Mouse (Mus musculus): ENCODE measurements at regions not wholly inside any gene's neighbourhood (a gene's known extent, or its start where the extent isn't known, plus 50 kb on each side); places are given as distances from the start of the nearest gene placed in this dataset.

DNA sequence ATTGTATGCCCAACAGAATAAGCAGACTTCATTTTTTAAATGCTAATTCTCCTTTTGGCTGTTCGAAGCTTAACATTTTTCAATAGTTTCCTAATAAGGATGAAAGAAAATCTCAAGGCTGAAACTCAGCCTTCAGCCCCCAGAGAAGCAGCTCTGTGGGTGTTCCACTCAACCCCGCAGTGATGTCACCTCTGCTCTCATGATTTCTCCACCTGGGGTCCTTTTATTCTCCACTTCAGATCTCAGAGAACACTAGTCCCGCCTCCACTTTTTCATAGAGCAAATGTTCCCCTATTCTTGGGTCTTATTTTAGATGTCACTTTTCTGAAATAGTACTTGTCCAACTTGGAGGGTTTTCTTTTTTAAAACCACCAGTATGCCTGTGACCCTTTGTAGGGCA is 567.3 kb downstream of the Cntn3 start:
- no peak for DNase-seq (ENCODE audit: low spot score)

DNA sequence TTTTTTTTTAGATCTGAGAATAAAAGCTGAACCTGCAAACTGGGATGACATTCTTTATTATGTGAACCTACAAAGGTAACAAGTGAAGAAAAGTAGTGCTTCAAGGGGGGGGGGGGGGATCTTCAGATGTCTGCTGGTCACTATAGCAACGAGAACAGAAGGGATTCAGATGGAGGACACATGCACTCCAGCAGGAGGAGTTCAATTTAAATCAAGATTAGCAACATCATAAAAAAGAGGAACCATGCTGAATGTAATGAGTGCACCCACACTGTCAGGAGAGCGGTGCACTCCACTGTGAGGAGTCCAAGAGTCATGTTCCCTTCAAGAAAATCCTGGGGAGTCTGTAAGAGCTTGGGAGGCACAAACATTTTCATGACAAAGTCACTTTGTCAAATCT is 574.7 kb downstream of the Cntn3 start:
- no peak for DNase-seq (ENCODE audit: low spot score)

DNA sequence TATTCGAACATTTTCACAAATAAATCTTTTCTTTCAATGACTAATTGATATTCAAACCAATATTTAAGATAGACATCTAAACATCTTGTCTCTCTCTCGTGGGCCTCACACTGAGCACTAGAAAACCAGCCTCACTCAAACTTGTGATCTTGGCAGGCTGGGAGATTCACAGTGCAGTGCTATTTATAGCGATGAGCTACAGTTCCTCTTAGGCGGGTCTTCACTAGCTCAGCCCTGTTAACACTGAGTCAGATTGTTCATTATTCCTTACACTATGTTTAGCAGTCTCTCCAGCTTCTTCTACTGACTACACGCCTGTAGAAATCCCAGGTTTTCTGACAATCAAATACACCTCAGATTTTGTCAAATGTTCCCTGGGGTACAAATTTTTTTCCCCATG is 575.3 kb downstream of the Cntn3 start:
- peak; percentile 25 for DNase-seq (ENCODE audit: low spot score)

GRCm38 (mm10) chr6:101992815-101993214 is 580.1 kb downstream of the Cntn3 start:
- no peak for DNase-seq (ENCODE audit: low spot score)

- no peak for DNase-seq (ENCODE audit: low spot score)
These were observed 591.2 kb downstream of the Cntn3 start for GRCm38 (mm10) chr6:101981656-101982055.

DNA sequence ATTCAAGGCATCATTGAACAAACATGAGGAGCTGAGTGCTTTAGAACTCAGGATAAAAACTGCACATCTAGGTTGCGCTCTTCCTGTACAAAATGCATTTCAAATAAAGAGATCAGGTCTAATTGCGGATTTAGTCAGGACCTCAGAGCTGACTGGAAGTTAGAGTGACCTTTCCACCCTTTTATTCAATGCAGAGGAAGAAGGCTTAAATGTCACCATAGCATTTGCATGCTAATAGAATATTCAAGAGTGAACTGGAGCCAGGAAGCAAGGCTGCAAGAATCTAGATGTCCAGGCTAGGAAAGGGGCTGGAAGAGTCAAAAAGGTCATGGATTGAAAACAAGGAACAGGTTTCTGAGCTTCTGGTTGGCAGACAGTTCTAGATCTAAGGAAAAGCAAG is 593.7 kb downstream of the Cntn3 start:
- no peak for DNase-seq (ENCODE audit: low spot score)

DNA sequence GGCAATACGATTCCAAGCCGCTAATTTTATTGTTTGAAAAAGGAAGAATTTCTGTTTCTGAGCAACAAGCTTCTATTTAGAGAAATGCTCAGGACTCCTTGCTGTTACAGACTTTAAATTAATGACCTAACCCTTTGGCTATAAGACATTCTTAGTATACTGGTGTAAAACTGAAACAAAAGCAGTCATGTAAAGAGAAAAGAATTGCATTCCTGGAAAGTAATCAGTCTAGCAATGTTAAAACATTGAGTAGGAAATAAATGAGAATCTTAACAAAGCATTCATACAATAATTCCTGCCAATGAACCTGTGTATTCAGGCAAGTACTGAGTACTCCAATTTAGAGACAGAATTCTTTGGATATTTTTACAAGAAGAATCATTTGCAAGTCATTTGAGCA is 587.2 kb upstream of the Pdzrn3 start:
- DNase-seq (ENCODE audit: low spot score): no peak

GRCm38 (mm10) chr6:101961476-101961875 is 583.8 kb upstream of the Pdzrn3 start:
- DNase-seq (ENCODE audit: low spot score): peak; percentile 4

DNA sequence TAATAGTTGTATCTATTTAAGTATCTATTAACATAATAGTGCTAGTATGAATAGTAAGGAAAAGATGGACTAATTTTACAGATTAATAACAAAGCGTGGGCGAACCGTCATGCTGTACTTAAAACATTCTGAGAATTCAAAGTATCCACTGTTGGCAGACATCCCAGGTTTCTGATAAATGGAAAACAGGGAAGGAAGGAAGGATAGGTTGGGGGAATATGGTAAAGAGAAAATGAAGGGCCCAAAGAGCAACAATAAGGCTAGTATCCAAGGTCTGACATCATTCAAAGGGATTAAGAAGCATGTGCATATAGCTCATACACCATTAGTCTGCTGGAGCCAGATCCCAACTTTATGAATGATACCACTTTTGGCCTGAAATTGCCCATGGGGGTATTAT is 572.0 kb upstream of the Pdzrn3 start:
- no peak for DNase-seq (ENCODE audit: low spot score)

- no peak for DNase-seq (ENCODE audit: low spot score)
These were observed 571.3 kb upstream of the Pdzrn3 start for GRCm38 (mm10) chr6:101948950-101949349.

DNA sequence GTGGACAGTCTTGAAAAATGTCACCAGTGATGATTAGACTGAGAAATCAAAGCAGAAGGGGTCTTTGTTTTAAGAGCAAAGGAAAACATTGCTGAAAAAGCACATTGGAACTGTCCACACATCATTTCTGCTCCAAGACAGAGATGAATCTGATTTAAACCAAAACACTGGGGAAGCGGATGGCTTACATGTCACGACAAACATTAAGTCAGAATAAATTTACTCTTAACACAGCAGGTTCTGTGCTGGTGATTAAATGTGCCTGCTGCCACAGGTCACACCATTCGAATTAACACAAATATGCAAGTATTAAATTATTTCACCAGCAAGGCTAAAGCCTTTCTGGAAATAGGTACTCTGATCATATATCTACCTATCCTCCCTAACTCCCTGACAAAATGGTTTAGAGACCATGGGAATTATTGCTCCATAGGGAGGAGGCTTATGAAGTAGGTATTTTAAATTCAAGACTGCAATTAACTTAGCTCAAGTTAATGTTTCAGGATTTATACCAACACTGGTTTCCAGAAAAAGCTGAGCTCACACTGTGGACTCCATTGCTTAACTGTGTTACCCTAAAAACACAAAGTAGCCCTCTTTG is 562.7 kb upstream of the Pdzrn3 start:
- no peak for DNase-seq (ENCODE audit: low spot score)

DNA sequence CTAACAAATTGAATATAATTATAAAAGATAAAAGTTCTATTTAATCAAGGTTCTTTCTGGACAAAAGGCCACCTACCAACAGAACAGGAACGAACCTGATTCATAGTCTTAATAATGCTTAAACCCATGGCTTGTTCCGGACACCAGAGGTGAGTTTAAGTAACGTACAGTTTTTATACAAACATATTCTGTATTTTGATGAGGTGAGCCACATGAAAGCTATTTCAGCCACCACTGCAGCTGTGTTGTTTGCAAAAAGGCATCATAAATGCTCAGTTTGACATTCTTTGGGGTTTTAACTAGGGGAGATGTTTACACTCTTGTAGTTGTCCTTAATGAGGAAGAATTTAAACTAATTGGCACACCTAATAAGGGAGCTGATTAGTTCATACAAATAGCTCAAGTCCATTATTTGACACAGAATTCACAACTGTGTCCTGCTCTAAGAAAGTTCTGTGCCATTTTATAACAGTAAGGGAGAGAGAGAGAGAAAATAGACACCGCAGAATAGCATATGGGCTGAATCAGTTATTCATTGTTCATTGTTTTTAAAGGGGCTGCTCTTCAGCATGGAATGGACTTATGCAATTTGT is 560.8 kb upstream of the Pdzrn3 start:
- no peak for DNase-seq (ENCODE audit: low spot score)

DNA sequence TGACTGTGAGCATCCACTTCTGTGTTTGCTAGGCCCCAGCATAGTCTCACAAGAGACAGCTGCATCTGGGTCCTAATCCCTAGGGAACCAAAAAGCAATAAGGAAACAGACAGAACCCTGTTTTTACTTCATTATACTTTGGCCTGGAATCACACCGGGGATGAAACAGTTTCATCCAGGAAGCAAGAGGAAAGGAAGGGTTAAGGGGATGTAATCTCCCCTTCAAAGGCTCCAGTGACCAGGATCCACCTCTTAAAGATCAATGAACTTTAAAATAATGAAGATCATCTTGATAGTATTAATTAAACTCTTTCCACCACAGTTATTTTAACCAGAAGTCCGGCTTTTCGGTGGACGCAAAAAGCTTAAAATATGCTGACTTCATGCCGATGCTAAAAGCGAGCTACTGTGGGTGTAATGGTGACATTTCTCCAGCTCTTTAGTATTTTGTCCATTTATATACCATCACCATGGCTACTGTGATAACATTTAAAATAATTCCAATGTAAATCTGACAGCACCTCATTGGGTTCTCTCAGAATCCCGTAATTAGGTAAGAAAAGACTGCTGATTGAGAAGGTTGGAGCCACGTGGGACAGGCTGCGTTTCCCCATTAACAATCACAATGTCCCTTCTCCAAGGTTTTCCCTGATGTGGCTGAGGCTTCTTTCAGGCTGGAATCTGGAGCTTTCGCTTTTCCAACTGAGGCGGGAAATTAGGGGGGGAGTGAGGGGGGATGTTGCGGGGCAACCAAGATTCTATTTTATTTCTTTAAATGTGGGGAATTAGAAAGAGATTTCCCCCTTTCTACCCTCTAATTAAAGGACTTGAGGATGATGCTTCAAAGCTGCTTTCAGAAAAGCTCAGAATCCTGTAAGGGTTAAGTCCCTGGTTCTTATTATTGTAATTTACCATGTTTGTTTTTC is 560.0 kb upstream of the Pdzrn3 start:
- DNase-seq (ENCODE audit: low spot score): no peak

DNA sequence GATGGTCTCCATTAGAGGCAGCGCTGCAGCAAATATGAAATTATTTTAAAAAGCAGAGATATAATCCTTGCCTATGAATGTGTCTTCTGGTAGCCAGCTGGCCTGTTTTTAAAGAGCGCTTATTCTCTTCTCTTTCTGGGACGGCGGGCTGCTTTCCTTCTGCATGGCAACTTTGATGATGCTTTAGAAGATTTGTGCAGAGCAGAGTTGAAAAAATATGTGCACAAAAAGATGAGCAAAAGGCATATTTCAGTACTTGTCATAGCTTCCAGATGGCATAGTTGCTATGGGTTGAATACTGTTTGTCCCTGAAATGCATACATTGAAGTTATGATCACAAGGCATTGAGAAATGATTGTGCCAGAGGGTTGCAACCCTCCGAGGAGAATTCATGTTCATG is 554.1 kb upstream of the Pdzrn3 start:
- DNase-seq (ENCODE audit: low spot score): no peak

GRCm38 (mm10) chr6:101921686-101922085 is 544.0 kb upstream of the Pdzrn3 start:
- no peak for DNase-seq (ENCODE audit: low spot score)

GRCm38 (mm10) chr6:101921186-101921585 is 543.5 kb upstream of the Pdzrn3 start:
- DNase-seq (ENCODE audit: low spot score): no peak

- DNase-seq (ENCODE audit: low spot score): no peak
These were observed 541.2 kb upstream of the Pdzrn3 start for GRCm38 (mm10) chr6:101918914-101919313.

GRCm38 (mm10) chr6:101905029-101905342 is 527.3 kb upstream of the Pdzrn3 start:
- DNase-seq (ENCODE audit: low spot score): no peak

- no peak for DNase-seq (ENCODE audit: low spot score)
These were observed 526.7 kb upstream of the Pdzrn3 start for GRCm38 (mm10) chr6:101904234-101905028.

- DNase-seq (ENCODE audit: low spot score): no peak
These were observed 524.6 kb upstream of the Pdzrn3 start for GRCm38 (mm10) chr6:101902276-101902675.

DNA sequence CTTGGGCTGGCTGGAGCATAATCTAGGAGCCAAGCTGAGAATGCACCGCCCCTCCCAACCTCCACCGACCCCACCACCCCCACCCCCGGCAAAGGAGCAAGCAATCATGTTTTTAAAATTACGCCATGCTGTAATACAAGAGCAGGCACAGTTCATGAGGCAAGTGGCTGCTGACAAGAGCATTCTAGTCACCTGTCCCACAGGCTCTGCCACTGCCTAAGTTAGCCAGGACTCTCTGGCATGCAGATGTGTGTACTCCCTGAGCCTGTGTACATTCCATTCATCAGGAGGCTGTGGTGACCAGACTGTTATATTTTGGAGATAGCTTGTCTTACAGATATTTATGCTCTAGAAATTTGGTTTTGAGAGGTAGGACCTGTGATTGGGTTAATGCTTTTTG is 520.8 kb upstream of the Pdzrn3 start:
- no peak for DNase-seq (ENCODE audit: low spot score)

DNA sequence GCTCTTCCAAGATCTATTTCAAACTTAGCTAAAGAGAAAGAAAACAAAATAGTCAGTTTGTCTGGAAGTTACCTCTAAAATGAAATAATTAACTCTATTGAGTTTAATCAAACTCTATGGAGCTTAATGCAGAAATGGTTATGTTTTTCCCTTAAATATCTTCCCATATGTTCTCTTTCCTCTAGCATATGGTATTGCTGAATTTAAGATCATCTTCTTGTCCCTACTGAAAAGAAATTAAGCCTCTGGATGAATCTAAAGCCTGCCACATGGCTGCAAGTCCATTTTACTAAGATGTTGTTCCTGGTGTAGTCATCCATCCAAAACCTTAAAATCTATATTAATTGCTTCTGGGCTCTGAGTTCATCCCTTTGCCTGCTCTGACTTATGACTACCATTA is 513.0 kb upstream of the Pdzrn3 start:
- DNase-seq (ENCODE audit: low spot score): no peak
